ENCODE assay signal across 10 mouse cellular contexts in the genomic region with DNA sequence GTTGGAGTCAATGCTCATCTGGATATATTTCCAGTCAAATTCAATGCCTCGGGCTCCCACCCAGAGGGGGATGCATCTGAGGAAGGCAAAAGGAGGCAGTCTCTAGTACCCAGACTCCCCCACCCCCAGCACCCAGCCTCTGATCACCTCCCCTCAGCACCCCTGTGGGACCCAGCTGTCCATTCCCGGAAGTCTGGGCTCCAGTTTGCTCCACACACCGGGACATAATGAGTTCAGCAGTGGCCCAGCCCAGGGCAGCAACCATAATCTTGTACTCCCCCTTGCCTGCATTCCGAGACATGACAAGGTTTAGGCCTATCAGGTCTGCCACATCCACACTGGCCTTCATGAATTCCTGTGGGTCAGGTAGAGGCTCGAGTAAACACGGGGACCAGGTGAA. TPM values are rescaled to one million over a fixed set of nuclear protein-coding genes. Genes with fewer than 3 reads are reported as not detected.
DNase-seq lines count a peak whose midpoint lies in the region; ATAC-seq lines count a peak whose summit lies in the region.
"Had no signal": no experiment of that assay in that cellular context is flagged by ENCODE, and none has a peak within 500 bp of the region (broad histone marks: within the 10 kb centered on the region; RNA-seq: fewer than 3 reads in every experiment).

No protein-coding gene starts in this region.

- 71% methylated on average over 6 of the region's 6 CpGs for WGBS in liver, embryonic 13.5 days (ENCODE audit: insufficient replicate concordance)

- no peaks in the 10 kb centered on the region for H3K27me3 ChIP-seq in erythroblast, embryonic 14.5 days (ENCODE audit: control insufficient read depth)
- no peaks in the 10 kb centered on the region for H3K27me3 ChIP-seq in liver, embryonic 13.5 days

- H3K9ac ChIP-seq in liver, embryonic 13.5 days, result peak overlapping the region; percentile 87

- ATAC-seq in erythroblast, adult 5-6 weeks (replicated peaks; ENCODE audit: low FRiP score, poor library complexity, severe bottlenecking), result no peak
- no peak for ATAC-seq in liver, embryonic 13.5 days (ENCODE audit: low read depth)
- ATAC-seq in CD4-positive, CD25-positive, alpha-beta regulatory T cell, adult 4 months, result no peak

- H3K36me3 ChIP-seq in erythroblast, embryonic 14.5 days (ENCODE audit: control insufficient read depth), result peaks cover 39% of the 10 kb centered on the region
- peaks cover 31% of the 10 kb centered on the region for H3K36me3 ChIP-seq in liver, embryonic 13.5 days

- peaks cover 26% of the 10 kb centered on the region for H3K4me1 ChIP-seq in erythroblast, embryonic 14.5 days (ENCODE audit: control insufficient read depth)
- H3K4me1 ChIP-seq in liver, embryonic 13.5 days (replicated peaks), result peaks cover 35% of the 10 kb centered on the region

- H3K9me3 ChIP-seq in erythroblast, embryonic 14.5 days (ENCODE audit: control insufficient read depth, low read length), result no peaks in the 10 kb centered on the region
- no peaks in the 10 kb centered on the region for H3K9me3 ChIP-seq in liver, embryonic 13.5 days (replicated peaks)

- peak; percentile 10 for DNase-seq in thymus, postnatal 14 days
- DNase-seq in thymus, postnatal 25 days, result no peak
- no peak for DNase-seq in liver, embryonic 13.5 days
- no peak for DNase-seq in right cerebral cortex, postnatal 25 days
- no peak for DNase-seq in urinary bladder, postnatal 14 days (ENCODE audit: low spot score)
- DNase-seq: cerebellum, adult 18-20 months; lung, postnatal 14 days had no signal

- peak overlapping the region; percentile 92 for H3K4me2 ChIP-seq in liver, embryonic 13.5 days

- H3K27ac ChIP-seq in liver, embryonic 13.5 days, result peak overlapping the region; percentile 11; the same call in 1 of the 2 replicates

- H3K4me3 ChIP-seq in erythroblast, embryonic 14.5 days (replicated peaks), result peak overlapping the region; percentile 77
- H3K4me3 ChIP-seq in liver, embryonic 13.5 days (replicated peaks), result peak overlapping the region; percentile 77

RNA-seq across cellular contexts. Expression of a gene that starts 1.1 kb away (rescaled TPM):
- polyA plus RNA-seq in erythroblast, embryonic 14.5 days (2012), result 1.3 and 1.6 TPM in 2 replicates
- 28.4 and 42.4 TPM in 2 replicates for total RNA-seq in erythroblast, adult 5-6 weeks (2015; ENCODE audit: low replicate concordance)
- total RNA-seq in erythroblast, adult 5-6 weeks (2017; ENCODE audit: low replicate concordance), result 9.4 and 12.8 TPM in 2 replicates
- 108 and 121 TPM in 2 replicates for polyA plus RNA-seq in liver, embryonic 13.5 days (2015; fragmentation: Nextera tagmentation; extraction: Ambion mirVana)
- polyA plus RNA-seq in CD4-positive, CD25-positive, alpha-beta regulatory T cell, adult 4 months (2017; shearing (Covaris generic)), result 10 to 100 TPM; 60.5 to 65.0 TPM

RNA-seq across cellular contexts. Expression of a gene that starts 15.3 kb away (rescaled TPM):
- not detected in 2 replicates for polyA plus RNA-seq in erythroblast, embryonic 14.5 days (2012)
- total RNA-seq in erythroblast, adult 5-6 weeks (2015; ENCODE audit: low replicate concordance), result not detected in 2 replicates
- not detected in 2 replicates for total RNA-seq in erythroblast, adult 5-6 weeks (2017; ENCODE audit: low replicate concordance)
- polyA plus RNA-seq in liver, embryonic 13.5 days (2015; fragmentation: Nextera tagmentation; extraction: Ambion mirVana), result not detected in 2 replicates
- not detected for polyA plus RNA-seq in CD4-positive, CD25-positive, alpha-beta regulatory T cell, adult 4 months (2017; shearing (Covaris generic))

RNA-seq across cellular contexts. Expression of a gene that starts 16.2 kb away (rescaled TPM):
- not detected in 2 replicates for polyA plus RNA-seq in erythroblast, embryonic 14.5 days (2012)
- not detected in 2 replicates for total RNA-seq in erythroblast, adult 5-6 weeks (2015; ENCODE audit: low replicate concordance)
- 0.14 and 0.68 TPM in 2 replicates for total RNA-seq in erythroblast, adult 5-6 weeks (2017; ENCODE audit: low replicate concordance)
- 1.1 and 1.7 TPM in 2 replicates for polyA plus RNA-seq in liver, embryonic 13.5 days (2015; fragmentation: Nextera tagmentation; extraction: Ambion mirVana)
- not detected for polyA plus RNA-seq in CD4-positive, CD25-positive, alpha-beta regulatory T cell, adult 4 months (2017; shearing (Covaris generic))

RNA-seq across cellular contexts. Expression of a gene that starts 23.1 kb away (rescaled TPM):
- 0.15 TPM in 1 of 2 replicates, not detected in the other for polyA plus RNA-seq in erythroblast, embryonic 14.5 days (2012)
- not detected in 2 replicates for total RNA-seq in erythroblast, adult 5-6 weeks (2015; ENCODE audit: low replicate concordance)
- total RNA-seq in erythroblast, adult 5-6 weeks (2017; ENCODE audit: low replicate concordance), result not detected in 2 replicates
- 0.08 and 0.22 TPM in 2 replicates for polyA plus RNA-seq in liver, embryonic 13.5 days (2015; fragmentation: Nextera tagmentation; extraction: Ambion mirVana)
- 1 to 10 TPM; 2.4 to 3.6 TPM for polyA plus RNA-seq in CD4-positive, CD25-positive, alpha-beta regulatory T cell, adult 4 months (2017; shearing (Covaris generic))

RNA-seq across cellular contexts. Expression of a gene that starts 29.5 kb away (rescaled TPM):
- polyA plus RNA-seq in erythroblast, embryonic 14.5 days (2012), result not detected in 2 replicates
- not detected in 2 replicates for total RNA-seq in erythroblast, adult 5-6 weeks (2015; ENCODE audit: low replicate concordance)
- not detected in 2 replicates for total RNA-seq in erythroblast, adult 5-6 weeks (2017; ENCODE audit: low replicate concordance)
- polyA plus RNA-seq in liver, embryonic 13.5 days (2015; fragmentation: Nextera tagmentation; extraction: Ambion mirVana), result 0.34 and 0.37 TPM in 2 replicates
- polyA plus RNA-seq in CD4-positive, CD25-positive, alpha-beta regulatory T cell, adult 4 months (2017; shearing (Covaris generic)), result not detected

Comparison
In these comparisons a context has a peak if more than half of its experiments do, and no peak if none do; other contexts are left out.
1. RNA of a gene that starts 1.1 kb away (polyA plus RNA-seq): 108 to 121 TPM in liver, embryonic 13.5 days and 60.5 to 65.0 TPM in CD4-positive, CD25-positive, alpha-beta regulatory T cell, adult 4 months; 1.3 to 1.6 TPM in erythroblast, embryonic 14.5 days; every median in the first group is over 10 times any median in the second.